Mouse (Mus musculus) layer of hippocampus, adult 18-20 months (tissue): Measurements from ENCODE around the gene Pdzk1. TPM values are rescaled to one million over a fixed set of nuclear protein-coding genes. Genes with fewer than 3 reads are reported as not detected.
A peak's percentile ranks its signal among the peaks of the same experiment; 100 is the strongest.

ENCODE experiments used
- DNase-seq, 2 experiments: peaks; one replicate each; pipeline ENCODE4 v3.0.0; 2022; ENCODE audit warnings: low spot score in 2 of 2
- total RNA-seq, 2 experiments: library from RNA; stranded (reverse); gene quantifications; 2 replicates each; pipeline ENCODE4 v1.2.3; 2021

Gene Pdzk1
- total RNA-seq, 2 experiments from 2014 or later = 0.46 to 0.50 TPM

GRCm38 (mm10) chr3:96881557-96881956 is 52.5 kb downstream of the Pdzk1 start:
- DNase-seq = peak in 1 of 2 experiments; percentile 52

GRCm38 (mm10) chr3:96882061-96882849 is 53.2 kb downstream of the Pdzk1 start:
- DNase-seq = no peak

- DNase-seq = no peak
These were observed 54.6 kb downstream of the Pdzk1 start for GRCm38 (mm10) chr3:96883690-96884089.

GRCm38 (mm10) chr3:96902336-96902999 is 73.4 kb downstream of the Pdzk1 start:
- DNase-seq = no peak

GRCm38 (mm10) chr3:96904393-96904792 is 75.3 kb downstream of the Pdzk1 start, which contains the start of gene Gja5:
TSS of gene Gja5 (plus strand) at chr3:96904693.
- no peak for DNase-seq

- DNase-seq = peak; percentile 94 to 97
These were observed 75.9 kb downstream of the Pdzk1 start, which contains the start of gene Gpr89 for GRCm38 (mm10) chr3:96904851-96905541. TSS of gene Gpr89 (minus strand) at chr3:96905346.

- no peak for DNase-seq
These were observed 76.5 kb downstream of the Pdzk1 start for GRCm38 (mm10) chr3:96905592-96905991.

Other genes starting within 250 kb of the Pdzk1 start
- 10 to 100 TPM; 28.7 to 31.6 TPM for gene Polr3gl, start 235.1 kb upstream of the Pdzk1 start, total RNA-seq
- gene Ankrd34a, start 232.6 kb upstream of the Pdzk1 start, total RNA-seq = 10 to 100 TPM; 55.7 to 56.8 TPM
- 10 to 100 TPM; 30.9 to 33.0 TPM for gene Lix1l, start 228.1 kb upstream of the Pdzk1 start, total RNA-seq
- gene Rbm8a, start 199.4 kb upstream of the Pdzk1 start, total RNA-seq = 10 to 100 TPM; 48.7 to 52.2 TPM
- 10 to 100 TPM; 53.0 to 54.2 TPM for gene Pex11b, start 193.9 kb upstream of the Pdzk1 start, total RNA-seq
- gene Gm42957, start 193.8 kb upstream of the Pdzk1 start, total RNA-seq = under 1 TPM; 0.66 to 0.74 TPM
- gene Itga10, start 183.7 kb upstream of the Pdzk1 start, total RNA-seq = 1 to 10 TPM; 2.3 to 3.1 TPM
- gene Ankrd35, start 159.2 kb upstream of the Pdzk1 start, total RNA-seq = 1 to 10 TPM; 5.5 to 6.9 TPM
- gene Pias3, start 132.9 kb upstream of the Pdzk1 start, total RNA-seq = 10 to 100 TPM; 28.9 to 31.5 TPM
- 10 to 100 TPM; 11.4 to 17.9 TPM for gene Nudt17, start 120.7 kb upstream of the Pdzk1 start, total RNA-seq
- gene Polr3c, start 101.7 kb upstream of the Pdzk1 start, total RNA-seq = 10 to 100 TPM; 20.7 to 22.5 TPM
- gene Rnf115, start 101.6 kb upstream of the Pdzk1 start, total RNA-seq = 10 to 100 TPM; 61.6 to 62.0 TPM
- not detected for gene Cd160, start 67 bp downstream of the Pdzk1 start, total RNA-seq
- under 1 TPM; 0.53 to 0.69 TPM for gene Gja5, start 75.4 kb downstream of the Pdzk1 start, total RNA-seq
- 10 to 100 TPM; 42.7 to 43.4 TPM for gene Gpr89, start 76.1 kb downstream of the Pdzk1 start, total RNA-seq
- not detected for gene Gja8, start 96.7 kb downstream of the Pdzk1 start, total RNA-seq